Comparison of ENCODE assay signal across 14 mouse cellular contexts in the genomic region with DNA sequence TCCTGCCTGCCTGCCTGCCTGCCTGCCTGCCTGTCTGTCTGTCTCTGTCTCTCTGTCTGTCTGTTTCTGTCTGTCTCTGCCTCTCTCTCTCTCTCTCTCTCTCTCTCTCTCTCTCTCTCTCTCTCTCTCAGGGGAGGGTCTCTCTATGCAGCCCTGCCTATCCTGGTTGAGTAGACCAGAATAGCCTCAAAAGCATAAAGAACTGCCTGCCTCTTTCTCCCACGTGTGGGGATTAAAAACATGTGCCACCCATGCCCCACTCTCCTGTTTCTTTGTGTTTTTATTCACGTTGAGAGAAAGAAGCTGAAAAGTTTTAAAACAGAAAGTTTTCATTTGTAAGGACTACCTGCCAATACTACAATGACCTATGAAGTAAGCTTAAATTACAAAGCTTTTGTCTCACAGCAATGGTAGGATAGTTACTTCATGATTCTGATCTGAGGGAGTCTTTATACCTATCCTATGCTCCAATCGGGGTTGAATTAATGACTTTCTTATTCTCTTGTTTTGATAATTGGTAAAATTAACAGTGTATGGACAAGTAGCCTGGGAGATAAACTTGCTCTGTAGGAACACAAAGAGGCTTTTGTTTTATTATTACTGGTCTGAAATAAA.
"Had no signal": no experiment of that assay in that cellular context is flagged by ENCODE, and none has a peak within 500 bp of the region (broad histone marks: within the 10 kb centered on the region; RNA-seq: fewer than 3 reads in every experiment).

No protein-coding gene starts in this region.

- H3K9ac ChIP-seq: limb, embryonic 15.5 days; liver, embryonic 12.5 days; lung, embryonic 14.5 days; midbrain, embryonic 12.5 days; neural tube, embryonic 15.5 days had no signal

- H3K36me3 ChIP-seq: limb, embryonic 15.5 days; liver, embryonic 12.5 days; midbrain, embryonic 12.5 days; neural tube, embryonic 15.5 days had no signal

- H3K27ac ChIP-seq: kidney, postnatal 0 days; limb, embryonic 15.5 days; liver, embryonic 12.5 days; midbrain, embryonic 12.5 days; neural tube, embryonic 15.5 days had no signal

- H3K4me3 ChIP-seq: limb, embryonic 15.5 days; liver, embryonic 12.5 days; midbrain, embryonic 12.5 days; myocyte; neural tube, embryonic 15.5 days had no signal

- H3K27me3 ChIP-seq: limb, embryonic 15.5 days; liver, embryonic 12.5 days; midbrain, embryonic 12.5 days; neural tube, embryonic 15.5 days had no signal

- H3K4me2 ChIP-seq: limb, embryonic 15.5 days; liver, embryonic 12.5 days; lung, embryonic 14.5 days; midbrain, embryonic 12.5 days; neural tube, embryonic 15.5 days had no signal

- H3K9me3 ChIP-seq: limb, embryonic 15.5 days; liver, embryonic 12.5 days; midbrain, embryonic 12.5 days; neural tube, embryonic 15.5 days had no signal

- H3K4me1 ChIP-seq: limb, embryonic 15.5 days; liver, embryonic 12.5 days; neural tube, embryonic 15.5 days had no signal

- DNase-seq: kidney, adult 9 months; kidney, postnatal 36 days; layer of hippocampus, adult 9-11 months; layer of hippocampus, postnatal 36 days; lung, embryonic 14.5 days; lung, postnatal 10 days; lung, postnatal 4 days; thymus, postnatal 36 days had no signal

- ATAC-seq: liver, embryonic 12.5 days had no signal
